In genomic region chrX:73053860-73054563, GRCm38 (mm10) we compare ENCODE assay signal across 8 mouse cellular contexts. TPM values are rescaled to one million over a fixed set of nuclear protein-coding genes. Genes with fewer than 3 reads are reported as not detected.
DNase-seq lines count a peak whose midpoint lies in the region; ATAC-seq lines count a peak whose summit lies in the region.

No protein-coding gene starts in this region.

- no peak overlapping the region for H3K4me3 ChIP-seq in intestine, embryonic 16.5 days (ENCODE audit: low read length)
- H3K4me3 ChIP-seq in midbrain, embryonic 10.5 days = no peak overlapping the region

- no peaks in the 10 kb centered on the region for H3K27me3 ChIP-seq in intestine, embryonic 16.5 days (replicated peaks; ENCODE audit: control insufficient read depth, insufficient read depth, low read length)
- H3K27me3 ChIP-seq in midbrain, embryonic 10.5 days (ENCODE audit: low read depth, poor library complexity, severe bottlenecking) = no peaks in the 10 kb centered on the region; the same call in 1 of the 2 replicates

- peak; percentile 84 for DNase-seq in adrenal gland, adult 8-10 months
- DNase-seq in embryo, embryonic 9.5 days (ENCODE audit: extremely low spot score) = peak; percentile 89
- peak; percentile 17 for DNase-seq in gonadal fat pad, adult 2 months (ENCODE audit: low read depth)
- DNase-seq in left cerebral cortex, postnatal 25 days (ENCODE audit: low spot score in 2 of 2) = peak; percentile 92 to 95
- DNase-seq in midbrain, embryonic 10.5 days (ENCODE audit: low spot score) = peak; percentile 89
- DNase-seq in right cerebral cortex, postnatal 36 days (ENCODE audit: low spot score in 2 of 2) = peak; percentile 87 to 89
- DNase-seq in urinary bladder, postnatal 4 days (ENCODE audit: low spot score in 2 of 2) = peak; percentile 83 to 92

- no peaks in the 10 kb centered on the region for H3K36me3 ChIP-seq in intestine, embryonic 16.5 days (ENCODE audit: control insufficient read depth, insufficient read depth, low read length)
- no peaks in the 10 kb centered on the region for H3K36me3 ChIP-seq in midbrain, embryonic 10.5 days

- H3K9ac ChIP-seq in intestine, embryonic 16.5 days (ENCODE audit: low read depth, low read length) = no peak overlapping the region

- no peaks in the 10 kb centered on the region for H3K9me3 ChIP-seq in intestine, embryonic 16.5 days (ENCODE audit: control insufficient read depth, low read length)
- no peaks in the 10 kb centered on the region for H3K9me3 ChIP-seq in midbrain, embryonic 10.5 days (replicated peaks)

- H3K4me2 ChIP-seq in intestine, embryonic 16.5 days (ENCODE audit: low read depth, low read length) = no peak overlapping the region

- intact Hi-C loops in left cerebral cortex, postnatal 25 days (cut with DNase I) = loop anchor here (5.0 to 10.0 kb wide), 4 partner anchors 381 to 1361 kb away; partner anchors contain the start of gene Trex2

- H3K27ac ChIP-seq in intestine, embryonic 16.5 days (ENCODE audit: low read length) = no peak overlapping the region
- peak overlapping the region; percentile 76 for H3K27ac ChIP-seq in midbrain, embryonic 10.5 days (replicated peaks)

- no peaks in the 10 kb centered on the region for H3K4me1 ChIP-seq in intestine, embryonic 16.5 days (ENCODE audit: control insufficient read depth, insufficient read depth, low read length)
- H3K4me1 ChIP-seq in midbrain, embryonic 10.5 days = no peaks in the 10 kb centered on the region

- ATAC-seq in intestine, embryonic 16.5 days = peak; percentile 96

- 21% methylated on average over 14 of the region's 14 CpGs for WGBS in intestine, embryonic 16.5 days
- WGBS in midbrain, embryonic 10.5 days = 14% methylated on average over 14 of the region's 14 CpGs

RNA-seq across cellular contexts. Expression of gene Pnma3, which starts 10.6 kb away (rescaled TPM):
- total RNA-seq in adrenal gland, adult 8-10 months (2022) = under 1 TPM; 0.20 to 1.00 (median 0.65) TPM
- 0.03 TPM in 1 of 2 replicates, not detected in the other for polyA plus RNA-seq in gonadal fat pad, adult 2 months (2012; rRNA removed)
- 0.06 and 0.11 TPM in 2 replicates for polyA plus RNA-seq in intestine, embryonic 16.5 days (2015; fragmentation: Nextera tagmentation; extraction: Ambion mirVana)
- 10 to 100 TPM; 12.2 to 14.8 TPM for total RNA-seq in left cerebral cortex, postnatal 25 days (2021)
- polyA plus RNA-seq in midbrain, embryonic 10.5 days (2016; fragmentation: Nextera tagmentation; extraction: Ambion mirVana) = 0.37 and 0.70 TPM in 2 replicates

RNA-seq across cellular contexts. Expression of gene Pnma5, which starts 17.1 kb away (rescaled TPM):
- total RNA-seq in adrenal gland, adult 8-10 months (2022) = under 1 TPM; 0.18 to 0.51 (median 0.42) TPM
- not detected in 2 replicates for polyA plus RNA-seq in gonadal fat pad, adult 2 months (2012; rRNA removed)
- polyA plus RNA-seq in intestine, embryonic 16.5 days (2015; fragmentation: Nextera tagmentation; extraction: Ambion mirVana) = not detected in 2 replicates
- under 1 TPM; 0.21 to 0.48 TPM for total RNA-seq in left cerebral cortex, postnatal 25 days (2021)
- polyA plus RNA-seq in midbrain, embryonic 10.5 days (2016; fragmentation: Nextera tagmentation; extraction: Ambion mirVana) = 0.06 TPM in 1 of 2 replicates, not detected in the other

RNA-seq across cellular contexts. Expression of gene Xlr4a, which starts 28.3 kb away (rescaled TPM):
- total RNA-seq in adrenal gland, adult 8-10 months (2022) = 1 to 10 TPM in 3 of 4 experiments, under 1 TPM in 1; 0.20 to 9.6 (median 1.4) TPM
- 2.1 and 4.6 TPM in 2 replicates for polyA plus RNA-seq in gonadal fat pad, adult 2 months (2012; rRNA removed)
- 3.0 and 4.3 TPM in 2 replicates for polyA plus RNA-seq in intestine, embryonic 16.5 days (2015; fragmentation: Nextera tagmentation; extraction: Ambion mirVana)
- total RNA-seq in left cerebral cortex, postnatal 25 days (2021) = 1 to 10 TPM in 1 of 2 experiments, under 1 TPM in 1; 0.96 to 1.6 TPM
- polyA plus RNA-seq in midbrain, embryonic 10.5 days (2016; fragmentation: Nextera tagmentation; extraction: Ambion mirVana) = 0.52 and 0.68 TPM in 2 replicates

RNA-seq across cellular contexts. Expression of gene Xlr3a, which starts 42.9 kb away (rescaled TPM):
- total RNA-seq in adrenal gland, adult 8-10 months (2022) = 1 to 10 TPM in 3 of 4 experiments, under 1 TPM in 1; 0.31 to 5.1 (median 3.3) TPM
- polyA plus RNA-seq in gonadal fat pad, adult 2 months (2012; rRNA removed) = 1.7 and 2.3 TPM in 2 replicates
- 8.8 and 9.4 TPM in 2 replicates for polyA plus RNA-seq in intestine, embryonic 16.5 days (2015; fragmentation: Nextera tagmentation; extraction: Ambion mirVana)
- total RNA-seq in left cerebral cortex, postnatal 25 days (2021) = 1 to 10 TPM; 2.0 to 3.0 TPM
- polyA plus RNA-seq in midbrain, embryonic 10.5 days (2016; fragmentation: Nextera tagmentation; extraction: Ambion mirVana) = 2.0 and 3.4 TPM in 2 replicates

Comparison
In these comparisons a context has a peak if more than half of its experiments do, and no peak if none do; other contexts are left out.
1. DNase-seq: peak in every context shown above with its lines; median percentile 94 in left cerebral cortex, postnatal 25 days; 89 in embryo, embryonic 9.5 days; 89 in midbrain, embryonic 10.5 days; 88 in right cerebral cortex, postnatal 36 days; 88 in urinary bladder, postnatal 4 days; 84 in adrenal gland, adult 8-10 months; 17 in gonadal fat pad, adult 2 months.